25 mouse cellular contexts compared by ENCODE assay signal in the genomic region with DNA sequence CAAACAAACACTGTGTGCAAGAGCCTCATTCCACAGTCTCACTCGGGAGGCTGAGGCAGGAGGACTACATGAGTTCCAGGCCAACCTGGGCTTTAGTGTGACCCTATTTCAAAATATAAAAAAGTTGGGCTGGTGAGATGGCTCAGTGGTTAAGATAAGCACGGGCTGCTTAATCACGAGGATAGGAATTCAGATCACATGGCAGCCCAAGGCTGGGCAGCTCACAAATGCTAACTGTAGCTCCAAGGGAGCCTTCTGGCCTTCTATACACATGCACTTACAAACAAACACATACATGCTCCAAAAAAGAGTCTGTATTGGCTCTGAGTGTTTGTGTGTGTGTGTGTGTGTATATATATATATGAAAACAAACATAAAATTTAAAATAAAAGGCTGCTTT. TPM values are rescaled to one million over a fixed set of nuclear protein-coding genes. Genes with fewer than 3 reads are reported as not detected.
A peak's percentile ranks its signal among the peaks of the same experiment; 100 is the strongest.
DNase-seq lines count a peak whose midpoint lies in the region; TF ChIP-seq lines count a peak whose summit lies in the region.
"Had no signal": no experiment of that assay in that cellular context is flagged by ENCODE, and none has a peak within 500 bp of the region (broad histone marks: within the 10 kb centered on the region; RNA-seq: fewer than 3 reads in every experiment).

No protein-coding gene starts in this region.

- no peaks in the 10 kb centered on the region for H3K36me3 ChIP-seq in ES-Bruce4 (ENCODE audit: control insufficient read depth, insufficient read depth, low read length, poor library complexity, severe bottlenecking)
- peaks cover 0 to 7% of the 10 kb centered on the region in 2 experiments; a peak in 2 of 4 replicates for H3K36me3 ChIP-seq in MEL (ENCODE audit: control insufficient read depth in 1 of 2, insufficient read depth in 2 of 2, low read length in 2 of 2)
- H3K36me3 ChIP-seq: embryonic facial prominence, embryonic 13.5 days; embryonic facial prominence, embryonic 15.5 days; forebrain, embryonic 10.5 days; forebrain, embryonic 12.5 days; G1E had no signal

- TF ChIP-seq EP300 in ES-Bruce4 (IDR thresholded peaks at IDR 0.05; ENCODE audit: insufficient read depth, low read depth, low read length) (no peak), MEL (IDR thresholded peaks at IDR 0.05; ENCODE audit: low read depth in 1 of 2, low read length in 2 of 2) (peak; percentile 14 to 20; a peak in 1 of 4 replicates)

- TF ChIP-seq CTCF in ES-Bruce4 (IDR thresholded peaks at IDR 0.05; ENCODE audit: low read depth, low read length) (no peak), MEL (IDR thresholded peaks at IDR 0.05 in 2 of 3, conservative IDR thresholded peaks at IDR 0.05 in 1 of 3; ENCODE audit: control insufficient read depth in 1 of 3, insufficient read depth in 1 of 3, low read depth in 2 of 3, low read length in 3 of 3, poor library complexity in 1 of 3, severe bottlenecking in 1 of 3) (no peak)

- peak; percentile 46 for DNase-seq in adrenal gland, adult 2 months
- no peak for DNase-seq in adrenal gland, postnatal 25 days
- DNase-seq in MEL (ENCODE audit: low read depth, low spot score) (peak; percentile 39), ZHBTc4 (ENCODE audit: low read depth, low spot score) (peak; percentile 26)
- no peak for DNase-seq in frontal cortex, postnatal 10 days (ENCODE audit: low spot score in 2 of 2)
- no peak for DNase-seq in urinary bladder, adult 2 months (ENCODE audit: low spot score)
- DNase-seq: adrenal gland, adult 8-10 months; adrenal gland, postnatal 14 days; B cell, adult 2 months; cerebellum, adult 11 months; cerebellum, adult 18-20 months; cerebellum, adult 8-10 months; cerebellum, adult 9-11 months; cerebellum, postnatal 14 days; cerebellum, postnatal 36 days; embryo, embryonic 11 days had no signal

- TF ChIP-seq POLR2A in ES-Bruce4 (IDR thresholded peaks at IDR 0.05; ENCODE audit: insufficient read depth, low read length) = no peak
- TF ChIP-seq POLR2A in MEL (IDR thresholded peaks at IDR 0.05; ENCODE audit: control insufficient read depth in 1 of 2, insufficient read depth in 1 of 2, low read depth in 1 of 2, low read length in 2 of 2, poor library complexity in 1 of 2) = no peak

- TF ChIP-seq RAD21 in MEL (IDR thresholded peaks at IDR 0.05; ENCODE audit: low read depth, low read length) = no peak

- H3K4me3 ChIP-seq in ES-Bruce4 (ENCODE audit: low read depth, low read length) (no peak overlapping the region), MEL (ENCODE audit: control insufficient read depth in 1 of 2, insufficient read depth in 1 of 2, low read depth in 2 of 2, low read length in 2 of 2) (no peak overlapping the region)
- H3K4me3 ChIP-seq: embryonic facial prominence, embryonic 13.5 days; embryonic facial prominence, embryonic 15.5 days; erythroblast, embryonic 14.5 days; forebrain, embryonic 10.5 days; forebrain, embryonic 12.5 days had no signal

- H3K79me2 ChIP-seq in MEL (ENCODE audit: control insufficient read depth, insufficient read depth, low read length, poor library complexity) = no peaks in the 10 kb centered on the region

- H3K27ac ChIP-seq in ES-Bruce4 (ENCODE audit: insufficient read depth, low read length) = peak overlapping the region; percentile 23; the same call in 1 of the 2 replicates
- peak overlapping the region; percentile 15 for H3K27ac ChIP-seq in MEL (ENCODE audit: control insufficient read depth, low read depth, low read length)
- H3K27ac ChIP-seq: embryonic facial prominence, embryonic 13.5 days; embryonic facial prominence, embryonic 15.5 days; forebrain, embryonic 10.5 days; forebrain, embryonic 12.5 days had no signal

- H3K9ac ChIP-seq in ES-Bruce4 (ENCODE audit: low read depth, poor library complexity, severe bottlenecking) (0 out of 2 replicates have a peak overlapping the region, but pooled peaks have one; percentile 38), MEL (ENCODE audit: control insufficient read depth, low read depth, low read length, poor library complexity, severe bottlenecking) (peak overlapping the region; percentile 18; the same call in 1 of the 2 replicates)
- H3K9ac ChIP-seq: embryonic facial prominence, embryonic 13.5 days; embryonic facial prominence, embryonic 15.5 days; forebrain, embryonic 12.5 days had no signal

- H3K4me1 ChIP-seq in ES-Bruce4 (ENCODE audit: control insufficient read depth, insufficient read depth, low read length) (peaks cover 3% of the 10 kb centered on the region), MEL (ENCODE audit: control insufficient read depth in 1 of 2, insufficient read depth in 2 of 2, low read length in 2 of 2) (peaks cover 2 to 14% of the 10 kb centered on the region in 2 experiments; a peak in 2 of 4 replicates)

- H3K9me3 ChIP-seq in ES-Bruce4 (replicated peaks; ENCODE audit: control insufficient read depth, insufficient read depth, low read length, poor library complexity, severe bottlenecking) = no peaks in the 10 kb centered on the region
- no peaks in the 10 kb centered on the region for H3K9me3 ChIP-seq in MEL (replicated peaks; ENCODE audit: insufficient read depth, low read length)
- H3K9me3 ChIP-seq: embryonic facial prominence, embryonic 13.5 days; embryonic facial prominence, embryonic 15.5 days; forebrain, embryonic 10.5 days; forebrain, embryonic 12.5 days; G1E had no signal

- no peaks in the 10 kb centered on the region for H3K27me3 ChIP-seq in ES-Bruce4 (ENCODE audit: control insufficient read depth, insufficient read depth, low read length, poor library complexity, severe bottlenecking)
- H3K27me3 ChIP-seq in MEL (ENCODE audit: control insufficient read depth in 1 of 2, insufficient read depth in 2 of 2, low read length in 2 of 2) = no peaks in the 10 kb centered on the region
- H3K27me3 ChIP-seq: Patski had no signal

TF ChIP-seq in MEL, 35 proteins besides CTCF, POLR2A, EP300 and RAD21:
- TF ChIP-seq MEF2A (IDR thresholded peaks at IDR 0.05; ENCODE audit: extremely low read depth, insufficient replicate concordance, low read depth, low read length, poor library complexity, severe bottlenecking) (no peak), JUND (IDR thresholded peaks at IDR 0.05; ENCODE audit: low read depth, low read length) (no peak), USF1 (IDR thresholded peaks at IDR 0.05; ENCODE audit: low read depth, low read length) (peak; percentile 81), POLR2AphosphoS2 (IDR thresholded peaks at IDR 0.05; ENCODE audit: low read length) (no peak), MAX (IDR thresholded peaks at IDR 0.05; ENCODE audit: low read length) (peak; percentile 68), MYC (IDR thresholded peaks at IDR 0.05; ENCODE audit: low read depth, low read length) (no peak), MXI1 (IDR thresholded peaks at IDR 0.05; ENCODE audit: low read depth, low read length) (peak; percentile 61; the same call in 1 of the 2 replicates), ZNF384 (IDR thresholded peaks at IDR 0.05; ENCODE audit: low read depth, low read length) (peak; percentile 38; the same call in 1 of the 2 replicates), TCF12 (IDR thresholded peaks at IDR 0.05; ENCODE audit: low read depth, low read length) (0 out of 2 replicates have a peak, but pooled peaks have one; percentile 10), USF2 (IDR thresholded peaks at IDR 0.05; ENCODE audit: borderline replicate concordance in 1 of 2, insufficient read depth in 1 of 2, low read depth in 1 of 2, low read length in 2 of 2) (peak in 1 of 2 experiments; percentile 47; a peak in 1 of 4 replicates), SMC3 (IDR thresholded peaks at IDR 0.05; ENCODE audit: low read depth, low read length) (0 out of 2 replicates have a peak, but pooled peaks have one; percentile 3), BHLHE40 (IDR thresholded peaks at IDR 0.05; ENCODE audit: borderline replicate concordance, low read depth, low read length) (peak; percentile 28; the same call in 1 of the 2 replicates)

RNA-seq across cellular contexts. Expression of a gene that starts 3.8 kb away (rescaled TPM):
- total RNA-seq in adrenal gland, adult 2 months (2021) = 1 to 10 TPM; 3.5 to 4.1 TPM
- polyA plus RNA-seq in adrenal gland, adult 2 months (2012; rRNA removed) = 4.0 and 4.8 TPM in 2 replicates
- total RNA-seq in adrenal gland, postnatal 25 days (2021) = 2.0 and 2.1 TPM in 2 replicates
- 27.1 and 29.9 TPM in 2 replicates for polyA plus RNA-seq in ES-Bruce4 (2011; ENCODE audit: insufficient read depth, insufficient read length, low read depth, missing spikeins)
- total RNA-seq in MEL (2012; rRNA removed) = 0.13 and 0.31 TPM in 2 replicates
- 1 to 10 TPM in 1 of 2 experiments, not detected in 1; 1.6 TPM for polyA plus RNA-seq in MEL (2012; ENCODE audit: insufficient read depth in 1 of 2, insufficient read length in 2 of 2, low read depth in 1 of 2, low replicate concordance in 2 of 2, missing spikeins in 1 of 2)
- polyA plus RNA-seq in urinary bladder, adult 2 months (2012; rRNA removed) = 0.77 and 0.84 TPM in 2 replicates
- total RNA-seq: common myeloid progenitor, adult 5-6 weeks had no signal
- polyA plus RNA-seq: erythroblast, embryonic 14.5 days had no signal

RNA-seq across cellular contexts. Expression of a gene that starts 26.2 kb away (rescaled TPM):
- total RNA-seq in adrenal gland, adult 2 months (2021) = 10 to 100 TPM; 19.5 to 29.6 TPM
- polyA plus RNA-seq in adrenal gland, adult 2 months (2012; rRNA removed) = 28.6 and 29.3 TPM in 2 replicates
- total RNA-seq in adrenal gland, postnatal 25 days (2021) = 23.8 and 28.0 TPM in 2 replicates
- polyA plus RNA-seq in ES-Bruce4 (2011; ENCODE audit: insufficient read depth, insufficient read length, low read depth, missing spikeins) (137 and 139 TPM in 2 replicates), MEL (2012; ENCODE audit: insufficient read depth in 1 of 2, insufficient read length in 2 of 2, low read depth in 1 of 2, low replicate concordance in 2 of 2, missing spikeins in 1 of 2) (100 to 1,000 TPM in 1 of 2 experiments, not detected in 1; 102 TPM)
- total RNA-seq in MEL (2012; rRNA removed) = 130 and 137 TPM in 2 replicates
- 32.4 and 46.0 TPM in 2 replicates for polyA plus RNA-seq in urinary bladder, adult 2 months (2012; rRNA removed)

RNA-seq across cellular contexts. Expression of a gene that starts 29.1 kb away (rescaled TPM):
- 100 to 1,000 TPM; 184 to 209 TPM for total RNA-seq in adrenal gland, adult 2 months (2021)
- 190 and 213 TPM in 2 replicates for polyA plus RNA-seq in adrenal gland, adult 2 months (2012; rRNA removed)
- 226 and 231 TPM in 2 replicates for total RNA-seq in adrenal gland, postnatal 25 days (2021)
- polyA plus RNA-seq in ES-Bruce4 (2011; ENCODE audit: insufficient read depth, insufficient read length, low read depth, missing spikeins) (38.9 and 39.3 TPM in 2 replicates), MEL (2012; ENCODE audit: insufficient read depth in 1 of 2, insufficient read length in 2 of 2, low read depth in 1 of 2, low replicate concordance in 2 of 2, missing spikeins in 1 of 2) (10 to 100 TPM in 1 of 2 experiments, not detected in 1; 73.6 TPM)
- 44.7 and 52.7 TPM in 2 replicates for total RNA-seq in MEL (2012; rRNA removed)
- polyA plus RNA-seq in urinary bladder, adult 2 months (2012; rRNA removed) = 115 and 119 TPM in 2 replicates

RNA-seq across cellular contexts. Expression of a gene that starts 51.0 kb away (rescaled TPM):
- total RNA-seq in adrenal gland, adult 2 months (2021) = 10 to 100 TPM; 14.3 to 21.4 TPM
- polyA plus RNA-seq in adrenal gland, adult 2 months (2012; rRNA removed) = 17.7 and 21.0 TPM in 2 replicates
- 16.8 and 19.5 TPM in 2 replicates for total RNA-seq in adrenal gland, postnatal 25 days (2021)
- polyA plus RNA-seq in ES-Bruce4 (2011; ENCODE audit: insufficient read depth, insufficient read length, low read depth, missing spikeins) = 2.4 and 2.8 TPM in 2 replicates
- 1.9 and 2.1 TPM in 2 replicates for total RNA-seq in MEL (2012; rRNA removed)
- polyA plus RNA-seq in MEL (2012; ENCODE audit: insufficient read depth in 1 of 2, insufficient read length in 2 of 2, low read depth in 1 of 2, low replicate concordance in 2 of 2, missing spikeins in 1 of 2) = 1 to 10 TPM in 1 of 2 experiments, not detected in 1; 4.5 TPM
- 5.9 and 6.2 TPM in 2 replicates for polyA plus RNA-seq in urinary bladder, adult 2 months (2012; rRNA removed)

Comparison
In these comparisons a context has a peak if more than half of its experiments do, and no peak if none do; other contexts are left out.
1. DNase-seq: peak in adrenal gland, adult 2 months (single experiment), MEL (single experiment) and ZHBTc4 (single experiment); none in adrenal gland, postnatal 25 days (single experiment), frontal cortex, postnatal 10 days (0 of 2) and urinary bladder, adult 2 months (single experiment).